Mouse (Mus musculus): ENCODE data around the gene Map3k11. TPM values are rescaled to one million over a fixed set of nuclear protein-coding genes. Genes with fewer than 3 reads are reported as not detected.
A peak's percentile ranks its signal among the peaks of the same experiment; 100 is the strongest.
"Not testable (repeated sequence)": the region's sequence is repeated elsewhere in the genome, so short reads cannot be mapped to it uniquely, and the experiment has no call there.

Gene Map3k11
- polyA plus RNA-seq, 1 experiment = 73.4 TPM

- H3K36me3 ChIP-seq (ENCODE audit: control insufficient read depth, insufficient read depth, low read length) = peaks cover 50% of the 10 kb centered on the region
- H3K4me1 ChIP-seq (ENCODE audit: control insufficient read depth, insufficient read depth, insufficient read length) = peaks cover 20% of the 10 kb centered on the region
- no peaks in the 10 kb centered on the region for H3K27me3 ChIP-seq (ENCODE audit: control insufficient read depth, insufficient read depth, low read length)
- no peak for DNase-seq (ENCODE audit: low read depth in 1 of 2, low spot score in 2 of 2)
- no peak for TF ChIP-seq CTCF (IDR thresholded peaks at IDR 0.05; ENCODE audit: extremely low read depth, insufficient read depth, insufficient read length, insufficient replicate concordance)
- no peak for TF ChIP-seq POLR2A (IDR thresholded peaks at IDR 0.05; ENCODE audit: low read depth, low read length)
- H3K27ac ChIP-seq (ENCODE audit: insufficient read depth, low read length) = no peak overlapping the region
- no peak overlapping the region for H3K4me3 ChIP-seq (ENCODE audit: extremely low read depth, insufficient read depth, insufficient read length)
- WGBS = 94% methylated on average over 13 of the region's 13 CpGs
These were observed 2.1 kb upstream of the Map3k11 start for GRCm38 (mm10) chr19:5686437-5686836.

GRCm38 (mm10) chr19:5686954-5687353 is 1.6 kb upstream of the Map3k11 start:
- not testable (repeated sequence) for H3K4me3 ChIP-seq (ENCODE audit: extremely low read depth, insufficient read depth, insufficient read length); DNase-seq (ENCODE audit: low read depth in 1 of 2, low spot score in 2 of 2); H3K27ac ChIP-seq (ENCODE audit: insufficient read depth, low read length); H3K27me3 ChIP-seq (ENCODE audit: control insufficient read depth, insufficient read depth, low read length)
- WGBS = 94% methylated on average over 12 of the region's 12 CpGs
- H3K4me1 ChIP-seq (ENCODE audit: control insufficient read depth, insufficient read depth, insufficient read length) = peaks cover 24% of the 10 kb centered on the region
- H3K36me3 ChIP-seq (ENCODE audit: control insufficient read depth, insufficient read depth, low read length) = peaks cover 49% of the 10 kb centered on the region

- H3K27ac ChIP-seq (ENCODE audit: insufficient read depth, low read length) = peak overlapping the region; percentile 95
- no peak for DNase-seq (ENCODE audit: low read depth in 1 of 2, low spot score in 2 of 2)
- peak overlapping the region; percentile 90; the same call in 1 of the 2 replicates for H3K4me3 ChIP-seq (ENCODE audit: extremely low read depth, insufficient read depth, insufficient read length)
- H3K27me3 ChIP-seq (ENCODE audit: control insufficient read depth, insufficient read depth, low read length) = no peaks in the 10 kb centered on the region
- H3K4me1 ChIP-seq (ENCODE audit: control insufficient read depth, insufficient read depth, insufficient read length) = peaks cover 26% of the 10 kb centered on the region
- H3K36me3 ChIP-seq (ENCODE audit: control insufficient read depth, insufficient read depth, low read length) = peaks cover 45% of the 10 kb centered on the region
- TF ChIP-seq POLR2A (IDR thresholded peaks at IDR 0.05; ENCODE audit: low read depth, low read length) = no peak
- no peak for TF ChIP-seq CTCF (IDR thresholded peaks at IDR 0.05; ENCODE audit: extremely low read depth, insufficient read depth, insufficient read length, insufficient replicate concordance)
- WGBS = 34% methylated on average over 9 of the region's 9 CpGs
These were observed 804 bp upstream of the Map3k11 start for GRCm38 (mm10) chr19:5687738-5688137.

- Histone ChIP-seq H3K36me3 (ENCODE audit: control insufficient read depth, insufficient read depth, low read length) (peaks cover 40% of the 10 kb centered on the region), H3K27ac (ENCODE audit: insufficient read depth, low read length) (peak overlapping the region; percentile 95), H3K4me1 (ENCODE audit: control insufficient read depth, insufficient read depth, insufficient read length) (peaks cover 26% of the 10 kb centered on the region), H3K4me3 (ENCODE audit: extremely low read depth, insufficient read depth, insufficient read length) (peak overlapping the region; percentile 90), H3K27me3 (ENCODE audit: control insufficient read depth, insufficient read depth, low read length) (no peaks in the 10 kb centered on the region)
- WGBS = under 1% methylated on average over 7 of the region's 7 CpGs
- no peak for DNase-seq (ENCODE audit: low read depth in 1 of 2, low spot score in 2 of 2)
- TF ChIP-seq CTCF (IDR thresholded peaks at IDR 0.05; ENCODE audit: extremely low read depth, insufficient read depth, insufficient read length, insufficient replicate concordance) (no peak), POLR2A (IDR thresholded peaks at IDR 0.05; ENCODE audit: low read depth, low read length) (no peak)
These were observed 516 bp downstream of the Map3k11 start for GRCm38 (mm10) chr19:5689088-5689428.

- Histone ChIP-seq H3K27me3 (ENCODE audit: control insufficient read depth, insufficient read depth, low read length) (no peaks in the 10 kb centered on the region), H3K4me3 (ENCODE audit: extremely low read depth, insufficient read depth, insufficient read length) (peak overlapping the region; percentile 90), H3K36me3 (ENCODE audit: control insufficient read depth, insufficient read depth, low read length) (peaks cover 33% of the 10 kb centered on the region), H3K4me1 (ENCODE audit: control insufficient read depth, insufficient read depth, insufficient read length) (peaks cover 26% of the 10 kb centered on the region), H3K27ac (ENCODE audit: insufficient read depth, low read length) (peak overlapping the region; percentile 95)
- TF ChIP-seq CTCF (IDR thresholded peaks at IDR 0.05; ENCODE audit: extremely low read depth, insufficient read depth, insufficient read length, insufficient replicate concordance) = no peak
- TF ChIP-seq POLR2A (IDR thresholded peaks at IDR 0.05; ENCODE audit: low read depth, low read length) = peak; percentile 44; the same call in 1 of the 2 replicates
- WGBS = 2% methylated on average over 42 of the region's 42 CpGs
- DNase-seq (ENCODE audit: low read depth in 1 of 2, low spot score in 2 of 2) = peak; percentile 76 to 90
These were observed 1.2 kb downstream of the Map3k11 start for GRCm38 (mm10) chr19:5689565-5690342.

GRCm38 (mm10) chr19:5690343-5690735 is 1.8 kb downstream of the Map3k11 start:
- H3K36me3 ChIP-seq (ENCODE audit: control insufficient read depth, insufficient read depth, low read length) = peaks cover 33% of the 10 kb centered on the region
- no peaks in the 10 kb centered on the region for H3K27me3 ChIP-seq (ENCODE audit: control insufficient read depth, insufficient read depth, low read length)
- H3K4me1 ChIP-seq (ENCODE audit: control insufficient read depth, insufficient read depth, insufficient read length) = peaks cover 26% of the 10 kb centered on the region
- no peak for DNase-seq (ENCODE audit: low read depth in 1 of 2, low spot score in 2 of 2)
- H3K4me3 ChIP-seq (ENCODE audit: extremely low read depth, insufficient read depth, insufficient read length) = peak overlapping the region; percentile 90
- WGBS = 23% methylated on average over 15 of the region's 15 CpGs
- H3K27ac ChIP-seq (ENCODE audit: insufficient read depth, low read length) = peak overlapping the region; percentile 95
- no peak for TF ChIP-seq POLR2A (IDR thresholded peaks at IDR 0.05; ENCODE audit: low read depth, low read length)
- TF ChIP-seq CTCF (IDR thresholded peaks at IDR 0.05; ENCODE audit: extremely low read depth, insufficient read depth, insufficient read length, insufficient replicate concordance) = no peak

GRCm38 (mm10) chr19:5691601-5692000 is 3.1 kb downstream of the Map3k11 start:
- DNase-seq (ENCODE audit: low read depth in 1 of 2, low spot score in 2 of 2) = no peak
- WGBS = 67% methylated on average over 5 of the region's 5 CpGs
- Histone ChIP-seq H3K36me3 (ENCODE audit: control insufficient read depth, insufficient read depth, low read length) (peaks cover 34% of the 10 kb centered on the region), H3K27me3 (ENCODE audit: control insufficient read depth, insufficient read depth, low read length) (no peaks in the 10 kb centered on the region), H3K4me3 (ENCODE audit: extremely low read depth, insufficient read depth, insufficient read length) (peak overlapping the region; percentile 37; the same call in 1 of the 2 replicates), H3K27ac (ENCODE audit: insufficient read depth, low read length) (peak overlapping the region; percentile 53), H3K4me1 (ENCODE audit: control insufficient read depth, insufficient read depth, insufficient read length) (peaks cover 26% of the 10 kb centered on the region)
- TF ChIP-seq POLR2A (IDR thresholded peaks at IDR 0.05; ENCODE audit: low read depth, low read length) = no peak
- TF ChIP-seq CTCF (IDR thresholded peaks at IDR 0.05; ENCODE audit: extremely low read depth, insufficient read depth, insufficient read length, insufficient replicate concordance) = no peak
